Mouse (Mus musculus): ENCODE results near the gene Tm7sf2. TPM values are rescaled to one million over a fixed set of nuclear protein-coding genes. Genes with fewer than 3 reads are reported as not detected.
A peak's percentile ranks its signal among the peaks of the same experiment; 100 is the strongest.

Gene Tm7sf2
- polyA plus RNA-seq, 1 experiment from 2014 or later = 13.9 TPM

DNA sequence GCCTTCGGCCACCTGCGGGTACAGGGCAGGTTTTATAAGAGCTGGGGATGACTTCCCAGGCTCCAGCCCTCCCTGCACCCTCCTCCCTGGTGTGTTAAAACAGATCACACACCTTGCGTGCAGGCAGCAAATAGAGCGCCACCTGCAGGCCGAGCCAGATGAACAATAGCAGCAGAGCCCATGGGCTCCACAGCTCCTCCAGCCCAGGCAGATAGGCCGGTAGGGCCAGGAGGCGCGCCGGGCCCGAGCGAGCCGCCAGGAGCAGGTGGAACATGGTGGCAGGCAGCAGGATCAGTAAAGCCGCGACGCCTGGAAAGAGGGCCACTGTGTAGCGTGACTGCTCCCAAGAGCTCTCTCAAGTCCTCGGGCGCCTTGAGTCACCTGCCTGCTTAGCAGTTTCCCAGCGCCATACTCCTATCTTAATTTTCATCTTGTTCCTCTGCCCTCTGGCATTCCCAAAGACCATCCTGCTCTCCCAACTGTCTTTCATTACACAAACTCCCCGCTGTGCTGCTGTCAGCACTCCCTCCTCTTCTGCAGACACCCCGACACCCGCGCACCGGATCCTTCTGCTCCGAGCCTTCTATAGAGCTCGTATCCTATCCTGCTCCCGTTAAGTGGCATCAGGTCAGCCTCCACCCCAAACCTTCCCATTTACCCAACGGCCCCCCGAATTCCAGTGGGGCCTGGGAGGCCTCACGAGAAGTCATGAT is 1.0 kb downstream of the Tm7sf2 start:
- Histone ChIP-seq H3K4me3 (peak overlapping the region; percentile 50), H3K4me2 (peak overlapping the region; percentile 96), H3K27ac (peak overlapping the region; percentile 54), H3K4me1 (peaks cover 29% of the 10 kb centered on the region), H3K9me3 (no peaks in the 10 kb centered on the region), H3K27me3 (no peaks in the 10 kb centered on the region), H3K9ac (peak overlapping the region; percentile 52), H3K36me3 (peaks cover 29% of the 10 kb centered on the region)
- under 1% methylated on average over 30 of the region's 30 CpGs for WGBS
- ATAC-seq (ENCODE audit: borderline replicate concordance, extremely low read depth, low FRiP score, low TSS enrichment) = peak; percentile 36; the same call in 1 of the 2 replicates

DNA sequence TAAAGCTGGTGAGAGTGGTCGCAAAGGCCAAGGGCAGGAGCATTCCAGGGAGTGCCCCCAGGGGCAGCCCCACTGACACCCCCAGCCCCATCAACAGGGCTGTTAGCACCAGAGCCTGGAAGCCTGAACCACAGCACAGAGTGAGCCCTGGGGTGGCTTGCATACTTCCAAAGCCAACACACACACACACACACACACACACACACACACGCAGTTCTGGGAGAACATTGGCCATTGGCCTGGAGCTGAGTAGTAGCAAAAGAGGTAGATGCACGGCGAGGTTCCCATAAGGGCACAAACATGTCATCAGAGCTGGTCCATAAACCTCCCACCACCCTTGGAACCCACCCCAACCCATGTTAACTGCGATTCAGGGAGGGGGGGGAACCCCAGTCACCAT is 1.6 kb downstream of the Tm7sf2 start:
- WGBS = 28% methylated on average over 5 of the region's 5 CpGs
- H3K27ac ChIP-seq = peak overlapping the region; percentile 54; the same call in 1 of the 2 replicates
- peaks cover 29% of the 10 kb centered on the region for H3K36me3 ChIP-seq
- no peaks in the 10 kb centered on the region for H3K9me3 ChIP-seq
- H3K4me1 ChIP-seq = peaks cover 34% of the 10 kb centered on the region
- no peaks in the 10 kb centered on the region for H3K27me3 ChIP-seq
- peak overlapping the region; percentile 96 for H3K4me2 ChIP-seq
- peak overlapping the region; percentile 50 for H3K4me3 ChIP-seq
- no peak for ATAC-seq (ENCODE audit: borderline replicate concordance, extremely low read depth, low FRiP score, low TSS enrichment)
- H3K9ac ChIP-seq = peak overlapping the region; percentile 52

DNA sequence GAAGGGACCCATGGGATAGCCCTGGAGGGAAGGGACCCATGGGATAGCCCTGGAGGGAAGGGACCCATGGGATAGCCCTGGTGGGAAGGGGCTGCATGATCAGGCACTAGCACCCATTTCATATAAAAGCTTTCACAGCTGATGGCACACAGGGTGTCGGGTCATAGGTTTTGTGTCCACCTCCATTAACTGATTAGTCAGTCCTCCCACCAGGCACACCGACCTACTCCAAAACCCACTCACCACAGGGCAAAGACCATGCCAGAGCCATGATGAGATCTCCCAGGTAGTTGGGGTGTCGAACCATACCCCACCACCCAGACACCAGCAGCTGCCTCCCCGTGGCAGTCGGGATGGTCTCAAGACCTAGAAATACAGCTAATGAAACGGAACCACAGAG is 5.1 kb downstream of the Tm7sf2 start:
- Histone ChIP-seq H3K4me1 (peaks cover 46% of the 10 kb centered on the region), H3K36me3 (peaks cover 16% of the 10 kb centered on the region), H3K9me3 (no peaks in the 10 kb centered on the region), H3K27me3 (no peaks in the 10 kb centered on the region), H3K4me2 (peak overlapping the region; percentile 92; the same call in 1 of the 2 replicates), H3K4me3 (0 out of 2 replicates have a peak overlapping the region, but pooled peaks have one; percentile 90), H3K27ac (no peak overlapping the region), H3K9ac (no peak overlapping the region)
- 88% methylated on average over 6 of the region's 6 CpGs for WGBS
- ATAC-seq (ENCODE audit: borderline replicate concordance, extremely low read depth, low FRiP score, low TSS enrichment) = no peak

DNA sequence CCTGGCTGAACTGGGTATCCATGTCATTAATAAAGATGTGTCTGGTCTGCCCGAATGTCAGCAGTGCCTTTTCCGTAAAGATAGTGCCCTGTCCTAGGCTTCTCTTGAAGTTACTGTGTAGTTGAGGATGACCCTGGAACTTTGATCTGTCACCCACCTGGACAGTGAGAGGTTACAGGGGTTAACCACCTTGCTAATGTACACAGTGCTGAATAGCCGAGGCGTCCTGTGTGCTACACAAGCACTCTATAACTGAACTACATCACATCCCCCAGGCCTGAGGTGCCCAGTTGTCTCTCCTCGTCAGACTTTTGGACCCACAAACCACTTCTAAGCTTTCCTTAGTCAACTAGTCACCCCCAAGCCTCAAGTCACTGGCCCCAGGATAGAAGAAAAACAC is 5.8 kb downstream of the Tm7sf2 start:
- Histone ChIP-seq H3K27ac (0 out of 2 replicates have a peak overlapping the region, but pooled peaks have one; percentile 95), H3K4me1 (peaks cover 39% of the 10 kb centered on the region)

DNA sequence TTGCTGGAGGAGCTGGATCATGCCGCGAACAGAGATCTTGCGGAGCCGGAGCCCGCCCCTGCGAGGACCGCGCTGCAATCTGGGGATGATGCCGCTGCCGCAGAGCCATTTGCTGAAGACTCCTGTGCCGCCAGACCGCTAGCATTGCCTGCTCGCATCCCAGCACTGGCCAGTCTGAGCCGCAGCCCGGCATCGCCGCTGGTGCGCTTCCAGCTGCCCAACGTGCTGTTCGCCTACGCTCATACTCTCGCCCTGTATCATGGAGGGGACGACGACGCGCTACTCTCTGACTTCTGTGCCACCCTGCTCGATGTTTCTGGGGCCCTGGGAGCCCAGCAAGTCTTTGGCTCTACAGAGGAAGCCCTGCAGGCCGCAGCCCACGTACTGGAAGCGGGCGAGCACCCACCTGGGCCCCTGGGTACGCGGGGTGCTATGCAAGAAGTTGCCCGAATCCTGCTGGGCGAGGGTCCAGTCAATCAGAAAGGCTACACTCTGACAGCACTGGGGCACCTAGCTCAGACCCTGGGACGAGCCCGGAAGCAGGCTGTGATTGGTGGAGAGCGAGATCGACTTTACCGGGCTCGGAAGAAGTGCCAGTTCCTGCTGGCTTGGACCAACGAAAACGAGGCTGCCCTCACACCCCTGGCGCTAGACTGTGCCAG is 6.4 kb downstream of the Tm7sf2 start:
- H3K4me3 ChIP-seq = peak overlapping the region; percentile 90
- no peak for ATAC-seq (ENCODE audit: borderline replicate concordance, extremely low read depth, low FRiP score, low TSS enrichment)

More for the DNA sequence above, 5.8 kb downstream of the Tm7sf2 start:
- H3K4me2 ChIP-seq = peak overlapping the region; percentile 92
- no peaks in the 10 kb centered on the region for H3K27me3 ChIP-seq
- H3K4me3 ChIP-seq = peak overlapping the region; percentile 90
- ATAC-seq (ENCODE audit: borderline replicate concordance, extremely low read depth, low FRiP score, low TSS enrichment) = no peak
- H3K36me3 ChIP-seq = peaks cover 16% of the 10 kb centered on the region
- H3K9me3 ChIP-seq = no peaks in the 10 kb centered on the region
- WGBS = 42% methylated on average over 5 of the region's 5 CpGs
- H3K9ac ChIP-seq = peak overlapping the region; percentile 88

DNA sequence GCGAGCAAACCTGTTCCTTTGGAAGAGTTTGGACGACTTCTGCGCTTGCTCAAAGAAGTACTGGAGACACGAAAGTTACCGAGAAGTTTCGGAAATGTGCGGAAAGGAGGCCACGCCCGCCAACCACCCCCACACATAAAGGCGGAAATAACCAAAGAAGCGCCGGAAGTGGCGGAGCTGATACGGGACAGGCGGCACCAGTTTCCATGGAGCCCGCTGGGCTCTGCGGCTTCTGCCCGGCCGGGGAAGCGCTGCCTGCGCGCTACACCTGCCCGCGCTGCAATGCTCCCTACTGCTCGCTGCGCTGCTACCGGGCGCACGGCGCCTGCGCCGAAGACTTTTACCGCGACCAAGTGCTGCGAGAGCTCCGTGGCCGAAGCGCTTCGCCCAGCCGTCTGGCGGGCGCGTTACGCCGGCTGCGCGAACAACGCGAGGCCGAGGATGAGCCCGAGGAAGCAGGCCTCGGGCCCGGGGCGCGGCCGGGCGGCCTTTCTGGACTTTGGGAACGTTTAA is 7.1 kb downstream of the Tm7sf2 start, which contains the start of gene Znhit2:
Gene Znhit2 (plus strand): TSS at position 172 of the 513 bp plus-strand sequence.
- peak within 1 kb of the TSS; percentile 92 for H3K4me2 ChIP-seq
- peaks cover 40% of the 10 kb centered on the region for H3K4me1 ChIP-seq
- H3K27me3 ChIP-seq = no peaks in the 10 kb centered on the region
- H3K9me3 ChIP-seq = no peaks in the 10 kb centered on the region
- peak within 1 kb of the TSS; percentile 90 for H3K4me3 ChIP-seq
- WGBS = under 1% methylated on average over 58 of the region's 58 CpGs
- peak within 1 kb of the TSS; percentile 88 for H3K9ac ChIP-seq
- ATAC-seq (ENCODE audit: borderline replicate concordance, extremely low read depth, low FRiP score, low TSS enrichment) = peak; percentile 71
- H3K36me3 ChIP-seq = peaks cover 16% of the 10 kb centered on the region
- H3K27ac ChIP-seq = peak within 1 kb of the TSS; percentile 95

More for the DNA sequence above, 6.4 kb downstream of the Tm7sf2 start:
- H3K9me3 ChIP-seq = no peaks in the 10 kb centered on the region
- WGBS = under 1% methylated on average over 37 of the region's 44 CpGs
- H3K9ac ChIP-seq = peak overlapping the region; percentile 88
- H3K27ac ChIP-seq = peak overlapping the region; percentile 95
- H3K4me1 ChIP-seq = peaks cover 38% of the 10 kb centered on the region
- no peaks in the 10 kb centered on the region for H3K27me3 ChIP-seq
- peak overlapping the region; percentile 92 for H3K4me2 ChIP-seq
- H3K36me3 ChIP-seq = peaks cover 16% of the 10 kb centered on the region

DNA sequence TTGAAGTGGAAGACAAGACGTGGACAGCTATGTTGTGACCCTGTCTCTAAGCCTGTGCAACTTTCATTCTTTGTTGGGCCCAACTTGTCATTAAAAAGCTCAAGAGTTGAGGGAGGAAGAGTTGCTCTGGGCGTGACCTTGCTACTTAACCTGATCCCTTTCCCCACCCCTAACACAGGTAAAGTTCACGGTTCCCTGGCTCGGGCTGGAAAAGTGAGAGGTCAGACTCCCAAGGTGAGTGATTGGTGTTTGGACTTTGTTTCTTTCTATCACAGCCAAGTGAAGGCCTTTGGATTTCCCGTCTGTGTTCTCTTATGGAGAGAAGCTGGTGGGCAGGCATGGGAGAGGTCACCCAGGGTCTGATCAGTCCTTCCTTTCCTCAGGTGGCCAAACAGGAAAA is 9.2 kb downstream of the Tm7sf2 start:
- no peak for ATAC-seq (ENCODE audit: borderline replicate concordance, extremely low read depth, low FRiP score, low TSS enrichment)
- 74% methylated on average over 5 of the region's 5 CpGs for WGBS
- Histone ChIP-seq H3K9me3 (no peaks in the 10 kb centered on the region), H3K4me3 (peak overlapping the region; percentile 79), H3K4me1 (peaks cover 41% of the 10 kb centered on the region), H3K27ac (no peak overlapping the region), H3K4me2 (peak overlapping the region; percentile 76), H3K9ac (peak overlapping the region; percentile 90), H3K27me3 (no peaks in the 10 kb centered on the region), H3K36me3 (peaks cover 34% of the 10 kb centered on the region)

DNA sequence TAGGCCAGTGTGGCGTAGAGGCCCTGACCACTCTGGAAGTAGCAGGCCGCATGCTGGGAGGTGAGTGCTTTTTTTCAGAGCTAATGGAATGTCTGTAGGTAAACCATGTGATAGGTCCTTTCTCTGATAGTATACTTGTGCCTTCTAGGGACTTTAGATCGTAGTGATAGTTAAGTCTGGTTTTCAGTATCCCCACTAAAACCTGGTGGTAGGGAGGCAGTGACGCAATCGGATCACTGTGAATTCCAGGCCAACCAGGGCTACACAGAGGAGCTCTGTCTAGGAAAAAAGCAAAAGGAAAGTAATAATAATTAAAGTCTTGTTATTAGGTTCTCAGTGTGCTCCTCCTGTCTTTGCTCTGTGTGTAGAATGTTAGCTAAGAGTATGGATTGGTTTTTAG is 9.7 kb downstream of the Tm7sf2 start:
- Histone ChIP-seq H3K27me3 (no peaks in the 10 kb centered on the region), H3K9me3 (no peaks in the 10 kb centered on the region), H3K4me1 (peaks cover 41% of the 10 kb centered on the region), H3K4me2 (peak overlapping the region; percentile 76), H3K4me3 (peak overlapping the region; percentile 79), H3K9ac (peak overlapping the region; percentile 90), H3K36me3 (peaks cover 38% of the 10 kb centered on the region), H3K27ac (peak overlapping the region; percentile 79; the same call in 1 of the 2 replicates)
- 32% methylated on average over 5 of the region's 5 CpGs for WGBS
- ATAC-seq (ENCODE audit: borderline replicate concordance, extremely low read depth, low FRiP score, low TSS enrichment) = no peak

DNA sequence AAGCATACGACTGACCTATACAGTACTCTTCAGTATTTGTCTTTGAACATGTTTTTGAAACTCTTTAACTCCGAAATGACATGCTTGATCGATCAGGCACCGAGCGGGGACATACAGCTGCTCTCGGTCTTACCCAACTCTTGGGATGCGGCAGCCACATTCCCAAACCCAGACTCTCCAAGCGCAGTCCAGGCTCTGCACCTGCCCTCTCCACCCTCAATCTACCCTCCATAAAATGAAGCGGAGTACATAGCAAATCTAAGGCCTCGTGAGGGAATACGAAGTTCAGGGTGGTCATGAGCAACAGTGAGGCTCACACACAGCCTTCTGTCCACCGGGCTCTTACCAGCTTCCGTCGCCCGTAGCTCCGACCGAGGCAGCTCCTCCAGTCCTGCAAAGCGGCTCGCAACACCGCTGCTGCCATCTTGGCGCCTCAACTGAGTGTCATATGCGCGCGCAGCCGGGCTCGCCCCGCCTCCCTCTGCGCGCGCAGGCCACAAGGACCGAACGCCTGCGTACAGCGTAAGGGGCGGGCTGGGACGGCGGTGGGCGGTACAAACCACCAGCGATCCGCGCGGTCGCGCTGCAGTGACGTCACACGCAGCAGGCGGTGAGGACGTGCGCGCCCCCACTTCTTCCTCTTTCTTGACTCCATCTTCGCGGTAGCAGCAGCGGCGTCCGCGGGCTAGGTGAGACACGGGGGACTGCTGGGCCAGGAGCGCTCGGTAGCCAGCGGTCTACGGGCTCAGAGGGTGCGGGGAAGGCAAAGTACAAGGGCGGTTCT is 10.7 kb downstream of the Tm7sf2 start, which contains the start of the genes Mrpl49 and Fau:
Gene Mrpl49 (minus strand): TSS at position 473 of the 784 bp plus-strand sequence.
Gene Fau (plus strand): TSS at position 532 of the 784 bp plus-strand sequence.
- H3K4me3 ChIP-seq = peak within 1 kb of the TSS; percentile 79
- under 1% methylated on average over 63 of the region's 63 CpGs for WGBS
- peak; percentile 90 for ATAC-seq (ENCODE audit: borderline replicate concordance, extremely low read depth, low FRiP score, low TSS enrichment)
- H3K9ac ChIP-seq = peak within 1 kb of the TSS; percentile 91
- H3K36me3 ChIP-seq = peaks cover 48% of the 10 kb centered on the region
- H3K27me3 ChIP-seq = no peaks in the 10 kb centered on the region
- H3K27ac ChIP-seq = peak within 1 kb of the TSS; percentile 79
- H3K9me3 ChIP-seq = no peaks in the 10 kb centered on the region
- H3K4me1 ChIP-seq = peaks cover 35% of the 10 kb centered on the region
- H3K4me2 ChIP-seq = peak within 1 kb of the TSS; percentile 76

DNA sequence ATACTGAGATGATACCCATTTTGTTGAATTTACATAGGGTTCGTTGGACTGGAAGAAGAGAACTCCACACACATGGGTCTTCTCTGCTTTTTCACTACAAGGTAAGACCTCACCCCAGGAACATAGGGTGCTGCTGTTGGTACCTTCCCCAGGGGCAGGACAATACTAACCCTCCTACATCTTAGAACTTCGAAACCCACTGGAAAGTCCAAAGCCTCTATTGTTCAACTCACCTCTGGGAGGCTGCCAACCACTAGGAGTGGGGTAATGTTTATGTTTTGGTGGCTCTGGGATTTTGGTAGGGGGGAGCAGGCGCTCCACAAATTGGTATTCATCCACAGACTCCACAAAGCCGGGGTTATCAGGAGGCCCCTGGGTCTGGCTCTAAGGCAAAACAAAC is 11.5 kb downstream of the Tm7sf2 start:
- ATAC-seq (ENCODE audit: borderline replicate concordance, extremely low read depth, low FRiP score, low TSS enrichment) = no peak
- Histone ChIP-seq H3K4me3 (peak overlapping the region; percentile 79), H3K36me3 (peaks cover 57% of the 10 kb centered on the region), H3K27ac (no peak overlapping the region), H3K4me1 (peaks cover 27% of the 10 kb centered on the region), H3K4me2 (peak overlapping the region; percentile 71), H3K9ac (peak overlapping the region; percentile 91), H3K27me3 (no peaks in the 10 kb centered on the region), H3K9me3 (no peaks in the 10 kb centered on the region)
- 50% methylated on average over 4 of the region's 4 CpGs for WGBS

DNA sequence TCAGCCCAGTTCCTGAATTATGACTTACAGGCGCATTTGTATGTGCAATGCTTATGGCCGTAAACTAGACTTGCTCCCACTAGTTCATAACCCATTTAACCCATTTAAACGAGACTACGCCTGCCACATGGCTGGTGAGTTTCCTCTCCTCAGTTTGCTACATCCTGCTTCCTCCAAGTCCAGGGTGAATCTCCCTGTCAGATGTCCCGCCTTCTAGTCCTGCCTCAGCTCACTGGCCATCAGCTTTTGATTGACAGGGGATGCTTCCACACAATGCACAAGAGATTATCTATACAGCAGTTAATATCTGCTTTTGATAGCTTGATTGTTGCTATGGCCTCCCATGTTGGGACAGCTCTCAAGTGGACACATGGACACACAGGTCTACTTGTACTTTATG is 13.9 kb downstream of the Tm7sf2 start:
- H3K27me3 ChIP-seq = no peaks in the 10 kb centered on the region
- H3K9ac ChIP-seq = no peak overlapping the region
- no peaks in the 10 kb centered on the region for H3K9me3 ChIP-seq
- no peak for ATAC-seq (ENCODE audit: borderline replicate concordance, extremely low read depth, low FRiP score, low TSS enrichment)
- WGBS = 80% methylated on average over 5 of the region's 5 CpGs
- peaks cover 71% of the 10 kb centered on the region for H3K36me3 ChIP-seq
- H3K4me1 ChIP-seq = peaks cover 23% of the 10 kb centered on the region
- no peak overlapping the region for H3K4me3 ChIP-seq
- H3K27ac ChIP-seq = no peak overlapping the region
- H3K4me2 ChIP-seq = no peak overlapping the region

Data from lung, embryonic 15.5 days (tissue).